Mouse (Mus musculus): ENCODE results near the gene Ago3.

Gene Ago3

GRCm38 (mm10) chr4:126423866-126424265 is 5.5 kb downstream of the Ago3 start:
- DNase-seq (ENCODE audit: low spot score in 2 of 2) = no peak

- no peak for DNase-seq (ENCODE audit: low spot score in 2 of 2)
These were observed 13.6 kb downstream of the Ago3 start for GRCm38 (mm10) chr4:126415707-126416106.

GRCm38 (mm10) chr4:126412526-126412925 is 16.8 kb downstream of the Ago3 start:
- DNase-seq (ENCODE audit: low spot score in 2 of 2) = no peak

GRCm38 (mm10) chr4:126371497-126371896 is 57.9 kb downstream of the Ago3 start:
- DNase-seq (ENCODE audit: low spot score in 2 of 2) = no peak

- no peak for DNase-seq (ENCODE audit: low spot score in 2 of 2)
These were observed 69.3 kb downstream of the Ago3 start for GRCm38 (mm10) chr4:126360069-126360468.

GRCm38 (mm10) chr4:126343451-126343850 is 85.9 kb downstream of the Ago3 start:
- no peak for DNase-seq (ENCODE audit: low spot score in 2 of 2)

- DNase-seq (ENCODE audit: low spot score in 2 of 2) = no peak
These were observed 89.9 kb downstream of the Ago3 start for GRCm38 (mm10) chr4:126339461-126339860.

GRCm38 (mm10) chr4:126332358-126332757 is 97.0 kb downstream of the Ago3 start:
- no peak for DNase-seq (ENCODE audit: low spot score in 2 of 2)

- DNase-seq (ENCODE audit: low spot score in 2 of 2) = no peak
These were observed 97.6 kb downstream of the Ago3 start for GRCm38 (mm10) chr4:126331751-126332150.

- no peak for DNase-seq (ENCODE audit: low spot score in 2 of 2)
These were observed 99.1 kb downstream of the Ago3 start for GRCm38 (mm10) chr4:126330295-126330694.

- no peak for DNase-seq (ENCODE audit: low spot score in 2 of 2)
These were observed 103.3 kb downstream of the Ago3 start for GRCm38 (mm10) chr4:126326036-126326435.

- DNase-seq (ENCODE audit: low spot score in 2 of 2) = no peak
These were observed 104.0 kb downstream of the Ago3 start, which contains the start of gene Tekt2 for GRCm38 (mm10) chr4:126325281-126325861. Gene Tekt2, minus strand, starts transcription at chr4:126325688.

- DNase-seq (ENCODE audit: low spot score in 2 of 2) = no peak
These were observed 104.5 kb downstream of the Ago3 start for GRCm38 (mm10) chr4:126324861-126325260.

- DNase-seq (ENCODE audit: low spot score in 2 of 2) = no peak
These were observed 106.7 kb downstream of the Ago3 start for GRCm38 (mm10) chr4:126322646-126323045.

- DNase-seq (ENCODE audit: low spot score in 2 of 2) = no peak
These were observed 107.4 kb downstream of the Ago3 start for GRCm38 (mm10) chr4:126321854-126322511.

GRCm38 (mm10) chr4:126321111-126321853 is 108.1 kb downstream of the Ago3 start, which contains the start of gene Adprhl2:
Gene Adprhl2, minus strand, starts transcription at chr4:126321703.
- DNase-seq (ENCODE audit: low spot score in 2 of 2) = peak; percentile 99 to 100

- DNase-seq (ENCODE audit: low spot score in 2 of 2) = no peak
These were observed 109.5 kb downstream of the Ago3 start for GRCm38 (mm10) chr4:126319806-126320205.

GRCm38 (mm10) chr4:126316443-126317040 is 112.8 kb downstream of the Ago3 start:
- no peak for DNase-seq (ENCODE audit: low spot score in 2 of 2)

GRCm38 (mm10) chr4:126315931-126316330 is 113.4 kb downstream of the Ago3 start:
- no peak for DNase-seq (ENCODE audit: low spot score in 2 of 2)

GRCm38 (mm10) chr4:126314393-126314792 is 115.0 kb downstream of the Ago3 start:
- peak in 1 of 2 experiments; percentile 59 for DNase-seq (ENCODE audit: low spot score in 2 of 2)

- DNase-seq (ENCODE audit: low spot score in 2 of 2) = peak in 1 of 2 experiments; percentile 55
These were observed 116.2 kb downstream of the Ago3 start for GRCm38 (mm10) chr4:126313202-126313601.

GRCm38 (mm10) chr4:126311566-126312200 is 117.7 kb downstream of the Ago3 start:
- no peak for DNase-seq (ENCODE audit: low spot score in 2 of 2)

All from spleen, postnatal 4 days (tissue).